Mouse (Mus musculus) neural tube, embryonic 11.5 days (tissue): ENCODE data around the gene Hoxd9. TPM values are rescaled to one million over a fixed set of nuclear protein-coding genes. Genes with fewer than 3 reads are reported as not detected.
A peak's percentile ranks its signal among the peaks of the same experiment; 100 is the strongest.

ENCODE experiments used
- ATAC-seq: fragments of 200-750 bp; cut with Nextera tagmentation; 2 replicates; pipeline ENCODE4 v1.8.0; 2017; ENCODE audit warnings: moderate number of reproducible peaks, mild to moderate bottlenecking, moderate TSS enrichment, moderate library complexity; ENCODE audit not compliant: insufficient read depth, low FRiP score, low TSS enrichment
- DNase-seq: peaks from one replicate; pipeline ENCODE4 v3.0.0-alpha.2; 2015; ENCODE audit warnings: low spot score
- H3K27ac ChIP-seq: fragments of 300-500 bp; sonication (generic); 2 replicates; pipeline ENCODE4 v1.5.1; 2014; ENCODE audit warnings: low read depth, mild to moderate bottlenecking, low read length
- H3K27me3 ChIP-seq: fragments of 300-500 bp; sonication (generic); 2 replicates; pipeline ENCODE4 v1.6.1; 2014; ENCODE audit warnings: mild to moderate bottlenecking, low read length, mixed read lengths; ENCODE audit not compliant: control insufficient read depth, insufficient read depth
- H3K36me3 ChIP-seq: fragments of 300-500 bp; sonication (generic); 2 replicates; pipeline ENCODE4 v1.6.1; 2014; ENCODE audit warnings: mild to moderate bottlenecking, low read length, moderate library complexity, mixed read lengths; ENCODE audit not compliant: control insufficient read depth, insufficient read depth
- H3K4me1 ChIP-seq: fragments of 300-500 bp; sonication (generic); 2 replicates; pipeline ENCODE4 v1.6.1; 2014; ENCODE audit warnings: low read length, mixed read lengths; ENCODE audit not compliant: control insufficient read depth, insufficient read depth
- H3K4me2 ChIP-seq: fragments of 300-500 bp; sonication (generic); 2 replicates; pipeline ENCODE4 v1.6.1; 2014; ENCODE audit warnings: low read depth, mild to moderate bottlenecking, moderate library complexity
- H3K4me3 ChIP-seq: fragments of 300-500 bp; sonication (generic); 2 replicates; pipeline ENCODE4 v1.5.1; 2014; ENCODE audit warnings: low read depth, low read length
- H3K9ac ChIP-seq: fragments of 300-500 bp; sonication (generic); 2 replicates; pipeline ENCODE4 v1.6.1; 2014; ENCODE audit warnings: mild to moderate bottlenecking, low read length
- H3K9me3 ChIP-seq: fragments of 300-500 bp; sonication (generic); 2 replicates; pipeline ENCODE4 v1.6.1; 2016; ENCODE audit warnings: low read length; ENCODE audit not compliant: control insufficient read depth
- WGBS: fragments of 180-500 bp; shearing (Covaris S2); extraction: QIAGEN DNeasy Blood & Tissue Kit; methylation state at CpG from one replicate; pipeline ENCODE4 v1.1.7; 2014; 5-methylcytosine and 5-hydroxymethylcytosine counted together
- polyA plus RNA-seq: library from polyadenylated mRNA; unstranded; fragments of >200 nt; fragmentation: Nextera tagmentation; extraction: Ambion mirVana; gene quantifications from 2 replicates; pipeline ENCODE4 v1.2.1, GENCODE M21; 2014

The Hoxd9 gene
- polyA plus RNA-seq, 1 experiment from 2014 or later: 14.3 TPM

DNA sequence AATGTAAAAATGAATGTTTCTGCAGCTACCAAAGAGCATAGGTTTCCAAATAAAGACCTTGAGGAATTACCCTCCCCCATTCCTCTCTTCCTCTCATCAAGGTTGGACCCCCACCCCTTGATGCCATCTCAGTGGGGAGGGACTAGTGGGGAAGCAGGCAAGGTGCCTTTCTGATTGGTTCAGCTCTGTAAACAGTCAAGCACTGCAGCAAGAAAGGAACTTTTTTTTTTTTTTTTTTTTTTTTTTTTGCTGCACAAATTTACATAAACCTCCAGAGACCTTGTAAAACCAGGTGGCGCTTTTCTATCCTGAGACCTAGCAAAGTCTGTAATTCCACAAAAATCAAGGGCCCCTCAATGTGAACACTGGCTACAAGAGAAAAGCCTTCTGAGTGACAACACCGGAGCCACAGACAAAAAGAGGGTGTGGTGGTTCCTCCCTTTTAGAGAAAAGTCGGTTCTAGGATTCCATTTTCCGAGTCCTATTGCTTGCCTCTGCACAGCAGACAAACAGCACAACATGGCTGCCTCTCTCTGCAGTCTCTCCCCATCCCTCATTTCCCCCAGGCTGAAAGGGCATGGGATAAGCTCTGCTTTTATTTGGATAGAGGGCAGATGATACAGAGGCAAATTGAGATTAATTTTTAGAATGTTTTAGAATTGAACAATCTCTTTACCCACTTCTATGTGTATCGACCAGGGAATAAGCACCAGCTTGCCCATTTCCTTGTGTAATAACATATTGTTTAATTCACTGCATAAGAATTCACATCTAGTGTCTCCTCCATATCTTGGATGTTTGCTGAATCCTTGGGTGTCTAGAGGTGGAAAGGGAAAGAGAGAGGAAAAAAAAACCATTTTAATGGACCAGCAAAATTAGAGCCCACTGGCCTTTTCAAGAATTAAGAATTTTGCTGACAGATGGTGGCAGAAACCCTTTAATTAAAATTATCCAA is 12.2 kb downstream of the Hoxd9 start:
- WGBS: 6% methylated on average over 5 of the region's 5 CpGs
- H3K27ac ChIP-seq: peak overlapping the region; percentile 100; the same call in 1 of the 2 replicates
- H3K27me3 ChIP-seq: peaks cover 7% of the 10 kb centered on the region; the same call in 1 of the 2 replicates
- H3K9ac ChIP-seq: 0 out of 2 replicates have a peak overlapping the region, but pooled peaks have one; percentile 7
- H3K4me2 ChIP-seq: peak overlapping the region; percentile 85
- H3K9me3 ChIP-seq: no peaks in the 10 kb centered on the region
- DNase-seq (peak; percentile 21), ATAC-seq (no peak)
- H3K4me3 ChIP-seq: no peak overlapping the region; the same call in 1 of the 2 replicates
- H3K36me3 ChIP-seq: no peaks in the 10 kb centered on the region
- peaks cover 20% of the 10 kb centered on the region for H3K4me1 ChIP-seq

DNA sequence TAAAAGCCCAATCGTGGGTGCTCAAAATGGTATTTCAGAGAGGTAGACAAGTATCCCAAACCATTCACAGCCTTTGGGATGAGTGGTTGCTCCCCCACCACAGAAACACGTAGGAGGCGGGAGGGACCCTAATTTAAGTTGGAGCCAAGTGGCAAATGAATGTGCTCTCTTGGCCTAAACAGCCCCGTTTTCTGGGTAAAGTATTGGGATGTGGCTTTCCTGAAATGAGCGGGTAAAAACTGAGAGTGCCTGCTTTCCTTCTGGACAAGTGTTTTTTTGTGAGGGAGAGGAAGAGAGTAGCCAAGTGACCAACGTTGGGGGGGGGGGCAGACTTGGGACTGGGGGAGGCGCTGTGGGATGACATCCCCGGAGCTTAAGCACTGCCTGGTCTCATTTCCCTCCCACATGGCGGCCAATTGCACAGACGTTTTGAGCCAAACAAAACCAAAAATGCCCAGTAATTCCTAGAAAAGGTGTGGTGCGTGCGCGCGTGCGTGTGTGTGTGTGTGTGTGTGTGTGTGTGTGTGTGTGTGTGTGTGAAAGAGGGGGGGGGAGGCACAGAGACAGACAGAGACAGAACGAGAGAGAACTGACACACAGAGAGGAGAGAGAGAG is 13.5 kb downstream of the Hoxd9 start:
- Histone ChIP-seq H3K9me3 (no peaks in the 10 kb centered on the region), H3K27ac (peak overlapping the region; percentile 100), H3K27me3 (peaks cover 7% of the 10 kb centered on the region; the same call in 1 of the 2 replicates), H3K4me1 (peaks cover 20% of the 10 kb centered on the region), H3K4me3 (peak overlapping the region; percentile 98), H3K4me2 (peak overlapping the region; percentile 75), H3K9ac (peak overlapping the region; percentile 100), H3K36me3 (no peaks in the 10 kb centered on the region)
- peak; percentile 34 for DNase-seq
- WGBS: under 1% methylated on average over 15 of the region's 16 CpGs
- ATAC-seq: no peak

DNA sequence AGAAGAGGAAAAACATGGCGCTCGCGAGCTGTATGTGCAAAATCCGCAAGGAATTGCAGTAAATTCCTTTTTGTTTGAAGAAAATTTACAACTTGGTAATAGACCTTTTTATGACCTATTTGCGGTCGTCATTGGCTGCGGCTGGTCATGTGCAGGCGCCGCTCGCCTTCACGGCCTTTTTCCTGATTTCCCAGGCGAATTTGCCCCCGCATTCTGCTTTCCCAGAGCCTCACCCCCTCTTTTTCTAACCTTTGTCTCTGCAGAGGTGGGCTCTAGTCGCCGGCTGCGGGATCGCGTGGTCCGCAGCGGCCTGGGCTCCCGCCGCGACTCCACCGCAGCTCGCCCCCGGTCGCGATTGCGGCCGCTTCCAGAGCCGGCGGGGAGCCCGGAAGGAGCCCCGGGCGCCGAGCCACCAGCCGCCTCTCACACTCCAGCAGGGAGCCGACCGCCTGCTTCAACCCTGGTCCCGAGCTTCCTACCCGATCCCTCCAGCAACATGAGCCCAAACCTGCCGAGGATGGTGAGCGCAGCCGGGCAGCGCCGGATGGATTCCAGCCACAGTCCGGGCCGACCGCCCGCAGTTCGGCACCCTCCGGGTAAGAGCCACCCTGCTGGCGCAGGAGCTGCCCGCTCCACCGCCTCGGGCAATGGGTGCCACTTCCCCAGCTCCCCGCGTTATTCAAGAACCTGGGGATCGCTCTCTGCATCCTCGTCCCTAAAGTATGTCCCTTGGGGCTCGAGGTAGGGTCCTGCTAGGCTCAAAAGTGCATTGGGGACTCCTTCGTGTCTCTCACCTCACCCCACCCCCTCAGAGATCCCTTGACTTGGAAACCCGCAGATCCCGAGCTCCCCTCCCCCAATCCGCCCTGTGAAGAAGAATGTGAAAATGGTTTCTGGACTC is 14.4 kb downstream of the Hoxd9 start, which contains the start of the genes Hoxd3 and Hoxd4:
Gene Hoxd3 (plus strand): TSS at position 207 of the 901 bp plus-strand sequence.
Gene Hoxd4 (plus strand): TSS at position 209 of the 901 bp plus-strand sequence.
- Histone ChIP-seq H3K4me3 (peak within 1 kb of the TSS; percentile 98), H3K4me2 (peak within 1 kb of the TSS; percentile 75), H3K9me3 (no peaks in the 10 kb centered on the region), H3K27ac (peak within 1 kb of the TSS; percentile 100), H3K36me3 (no peaks in the 10 kb centered on the region), H3K4me1 (peaks cover 28% of the 10 kb centered on the region), H3K27me3 (peaks cover 7% of the 10 kb centered on the region; the same call in 1 of the 2 replicates), H3K9ac (peak within 1 kb of the TSS; percentile 100)
- DNase-seq (peak; percentile 77), ATAC-seq (peak; percentile 68)
- WGBS: under 1% methylated on average over 65 of the region's 65 CpGs

DNA sequence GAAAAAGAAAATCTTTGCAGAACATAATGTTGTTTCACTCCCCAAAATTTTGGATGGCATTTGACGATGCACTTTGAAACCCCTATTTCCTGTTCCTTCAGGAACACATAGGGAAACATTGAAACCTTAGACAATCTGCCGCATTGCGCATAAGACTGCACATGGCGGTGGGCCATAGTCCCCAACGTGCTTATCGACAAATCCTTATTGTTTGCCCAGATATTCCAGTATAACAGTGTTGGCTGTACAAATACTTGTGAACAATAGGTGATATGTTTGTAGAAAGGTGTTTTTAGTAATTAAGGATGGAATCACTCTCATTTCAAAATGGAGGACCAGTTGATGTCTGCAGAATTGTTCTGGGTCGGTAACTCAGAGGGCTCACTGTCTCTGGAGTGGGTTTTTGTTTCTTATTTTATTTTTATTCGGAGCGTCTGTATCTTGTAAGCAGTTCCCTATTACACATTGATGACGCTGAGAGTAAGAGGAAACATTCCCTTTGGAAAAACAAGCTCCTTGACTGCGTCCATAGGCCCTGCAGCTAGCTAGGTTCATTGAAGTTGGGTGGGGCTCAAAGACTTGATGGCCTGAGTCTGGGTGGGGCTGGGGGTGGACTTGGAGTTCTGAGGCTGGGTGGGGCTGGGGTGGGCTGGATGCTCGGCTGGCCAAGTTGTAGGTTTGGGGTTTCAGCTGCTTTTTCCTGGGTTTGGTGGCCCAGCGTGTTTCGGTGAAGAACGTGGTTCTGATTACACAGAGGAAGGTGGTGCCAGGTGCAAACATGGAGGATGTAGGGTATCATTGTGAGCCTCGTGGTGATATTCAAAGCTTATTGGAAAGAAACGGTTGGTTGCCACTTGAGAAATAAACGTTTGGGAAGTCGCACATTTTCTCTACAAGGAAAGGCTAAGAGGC is 16.0 kb downstream of the Hoxd9 start:
- peaks cover 29% of the 10 kb centered on the region for H3K4me1 ChIP-seq
- H3K27ac ChIP-seq: peak overlapping the region; percentile 93
- peak; percentile 46 for DNase-seq
- H3K9me3 ChIP-seq: no peaks in the 10 kb centered on the region
- 3% methylated on average over 19 of the region's 19 CpGs for whole genome bisulfite sequencing
- peak overlapping the region; percentile 75 for H3K4me2 ChIP-seq
- H3K36me3 ChIP-seq: no peaks in the 10 kb centered on the region
- H3K9ac ChIP-seq: peak overlapping the region; percentile 100
- peaks cover 4% of the 10 kb centered on the region; the same call in 1 of the 2 replicates for H3K27me3 ChIP-seq
- H3K4me3 ChIP-seq: peak overlapping the region; percentile 98
- no peak for ATAC-seq

DNA sequence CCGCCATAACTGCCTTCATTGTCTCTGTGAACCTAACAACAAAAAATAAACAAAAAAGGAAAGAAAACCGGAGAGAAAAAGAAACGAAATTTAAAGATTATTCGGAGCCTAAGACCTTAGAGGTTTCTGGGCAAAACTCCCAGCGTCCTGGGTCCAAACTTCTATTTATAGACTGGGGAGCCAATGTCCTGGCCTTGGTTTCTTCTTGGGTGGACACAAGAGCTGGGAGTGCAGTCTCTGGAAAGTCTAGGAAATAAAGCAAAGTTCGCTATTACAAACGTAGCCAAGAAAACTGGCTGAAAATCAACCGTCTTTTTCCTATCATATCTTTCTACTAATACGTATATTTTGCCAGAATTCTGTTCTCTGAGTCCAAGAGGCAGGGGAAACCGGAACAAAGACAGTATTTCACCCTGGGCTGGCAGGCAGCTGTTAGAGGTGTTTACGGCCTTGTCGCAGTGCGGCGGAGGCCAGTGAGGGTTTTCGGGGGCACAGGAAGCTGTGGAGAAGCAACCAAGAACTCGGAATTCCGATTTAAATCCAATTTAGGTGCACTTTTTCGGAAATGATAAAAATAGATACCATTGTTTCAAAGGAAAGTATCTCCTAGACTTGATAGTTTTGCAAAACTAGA is 16.7 kb downstream of the Hoxd9 start:
- peak; percentile 66 for DNase-seq
- ATAC-seq: no peak
- peak overlapping the region; percentile 98 for H3K4me3 ChIP-seq
- peak overlapping the region; percentile 75 for H3K4me2 ChIP-seq
- peak overlapping the region; percentile 93 for H3K27ac ChIP-seq
- H3K27me3 ChIP-seq: no peaks in the 10 kb centered on the region
- H3K4me1 ChIP-seq: peaks cover 28% of the 10 kb centered on the region
- 2% methylated on average over 18 of the region's 18 CpGs for WGBS
- peak overlapping the region; percentile 100 for H3K9ac ChIP-seq
- H3K9me3 ChIP-seq: no peaks in the 10 kb centered on the region
- no peaks in the 10 kb centered on the region for H3K36me3 ChIP-seq

DNA sequence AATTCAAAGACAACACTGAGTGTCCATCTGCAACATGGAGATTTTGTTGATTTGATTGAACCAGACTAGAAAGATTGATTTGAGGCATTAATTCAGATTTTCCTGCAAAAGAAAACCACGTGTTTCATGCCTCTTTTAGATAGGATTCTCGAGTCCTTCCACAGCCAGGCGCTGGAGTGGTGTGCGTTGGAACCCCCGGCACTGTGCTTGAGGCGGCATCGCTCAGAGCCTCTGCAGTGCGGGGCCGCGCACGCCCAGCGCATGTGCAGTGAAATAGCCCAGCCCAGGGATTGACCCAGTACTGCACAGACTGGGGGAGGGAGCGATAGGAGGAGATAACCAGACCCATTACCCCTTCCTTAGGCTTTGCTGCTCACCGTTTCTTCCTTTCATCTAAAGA is 17.4 kb downstream of the Hoxd9 start:
- ATAC-seq: peak; percentile 73
- Histone ChIP-seq H3K9ac (peak overlapping the region; percentile 100), H3K9me3 (no peaks in the 10 kb centered on the region), H3K4me3 (peak overlapping the region; percentile 98), H3K4me2 (peak overlapping the region; percentile 75), H3K4me1 (peaks cover 31% of the 10 kb centered on the region), H3K27ac (peak overlapping the region; percentile 93), H3K27me3 (no peaks in the 10 kb centered on the region), H3K36me3 (no peaks in the 10 kb centered on the region)
- WGBS: under 1% methylated on average over 14 of the region's 14 CpGs
- DNase-seq: peak; percentile 80

DNA sequence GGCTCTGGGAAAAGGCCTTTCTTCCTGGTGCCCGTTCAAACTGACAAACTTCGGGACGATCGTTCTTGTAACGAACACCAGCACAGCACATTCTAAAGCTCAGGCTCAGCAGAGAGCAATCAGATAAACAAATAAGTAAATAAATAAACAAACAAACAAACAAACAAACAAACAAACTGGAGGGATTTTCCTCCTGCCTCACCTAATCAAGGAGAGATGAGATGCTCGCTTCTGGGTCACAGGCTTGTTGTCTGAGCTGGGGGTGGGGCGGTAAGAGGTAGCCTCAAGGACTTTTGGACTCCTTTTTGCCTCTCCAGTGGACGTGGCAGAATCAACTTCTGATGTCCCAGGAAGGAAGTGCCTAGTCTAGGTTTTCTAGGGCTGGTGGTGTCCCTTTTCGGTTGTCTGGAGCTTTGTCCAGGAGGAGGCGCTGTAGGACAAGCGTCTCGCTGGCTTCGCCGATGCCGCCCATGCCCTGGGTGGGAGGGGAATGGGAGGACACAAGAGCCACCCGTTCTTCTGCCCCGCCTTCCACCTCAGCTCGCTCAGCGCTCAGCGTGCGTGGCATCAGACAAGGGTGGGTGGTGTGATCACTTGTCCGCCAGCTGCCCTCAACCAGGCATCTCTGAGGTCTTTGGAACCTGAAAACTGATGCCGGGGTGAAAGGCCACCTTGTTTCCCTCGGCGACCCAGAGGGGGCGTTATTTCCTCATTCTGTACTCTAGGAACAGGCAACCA is 18.1 kb downstream of the Hoxd9 start:
- Histone ChIP-seq H3K4me3 (peak overlapping the region; percentile 98), H3K36me3 (no peaks in the 10 kb centered on the region), H3K27me3 (no peaks in the 10 kb centered on the region), H3K4me1 (peaks cover 32% of the 10 kb centered on the region), H3K27ac (peak overlapping the region; percentile 93), H3K4me2 (peak overlapping the region; percentile 75), H3K9ac (peak overlapping the region; percentile 100), H3K9me3 (no peaks in the 10 kb centered on the region)
- peak; percentile 95 for DNase-seq
- peak; percentile 58; the same call in 1 of the 2 replicates for ATAC-seq
- 2% methylated on average over 26 of the region's 26 CpGs for WGBS
